Mouse (Mus musculus) thymus, adult 2 months (tissue): ENCODE results near the gene Tmem106c.

Source experiments
- CTCF ChIP-seq: fragments of 200-500 bp; IDR thresholded peaks from 2 replicates; pipeline ENCODE4 v1.5.1; 2012; ENCODE audit warnings: mild to moderate bottlenecking, control low read depth, low read length, moderate library complexity, borderline replicate concordance; ENCODE audit not compliant: control insufficient read depth, poor library complexity, insufficient read depth; ENCODE audit errors: extremely low read depth
- POLR2A ChIP-seq: fragments of 200-500 bp; IDR thresholded peaks from 2 replicates; pipeline ENCODE4 v1.6.1; 2012; ENCODE audit warnings: mild to moderate bottlenecking, low read length, control low read depth, moderate library complexity; ENCODE audit not compliant: control insufficient read depth, poor library complexity, insufficient read depth; ENCODE audit errors: extremely low read depth

DNA sequence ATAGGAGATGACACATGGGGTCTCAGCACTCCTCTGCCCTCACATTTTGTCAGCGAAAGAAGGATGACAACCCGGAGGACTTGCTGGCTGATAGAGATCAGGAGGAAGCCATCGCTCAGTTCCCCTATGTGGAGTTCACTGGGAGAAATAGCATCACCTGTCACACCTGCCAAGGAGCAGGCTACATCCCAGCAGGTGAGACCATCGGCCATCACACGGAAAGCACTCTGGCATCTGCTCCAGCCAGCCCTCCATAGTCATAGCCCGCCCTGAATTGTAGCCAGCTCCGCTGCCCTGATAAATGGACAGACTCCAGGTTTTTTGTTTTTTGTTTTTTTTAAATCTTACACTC is 812 bp downstream of the Tmem106c start:
- TF ChIP-seq CTCF (no peak), POLR2A (no peak)
